Mouse (Mus musculus) hindbrain, embryonic 14.5 days (tissue): Measurements from ENCODE around the gene Nccrp1. TPM values are rescaled to one million over a fixed set of nuclear protein-coding genes. Genes with fewer than 3 reads are reported as not detected.
"Not testable (repeated sequence)": the region's sequence is repeated elsewhere in the genome, so short reads cannot be mapped to it uniquely, and the experiment has no call there.

Experiments used
- ATAC-seq: fragments of 200-750 bp; cut with Nextera tagmentation; 2 replicates; pipeline ENCODE4 v1.8.0; 2017; ENCODE audit warnings: moderate number of reproducible peaks, mild to moderate bottlenecking, moderate TSS enrichment, moderate library complexity; ENCODE audit not compliant: low FRiP score
- DNase-seq: peaks from one replicate; pipeline ENCODE4 v3.0.0-alpha.2; 2015; ENCODE audit warnings: low spot score
- H3K27ac ChIP-seq: fragments of 300-500 bp; sonication (generic); 2 replicates; pipeline ENCODE4 v1.5.1; 2014; ENCODE audit warnings: mild to moderate bottlenecking, moderate library complexity
- H3K27me3 ChIP-seq: fragments of 300-500 bp; sonication (generic); 2 replicates; pipeline ENCODE4 v1.6.1; 2014; ENCODE audit warnings: mild to moderate bottlenecking, low read length, mixed read lengths; ENCODE audit not compliant: control insufficient read depth, insufficient read depth
- H3K36me3 ChIP-seq: fragments of 300-500 bp; sonication (generic); replicated peaks from 2 replicates; pipeline ENCODE4 v1.6.1; 2014; ENCODE audit not compliant: control insufficient read depth, insufficient read depth
- H3K4me1 ChIP-seq: fragments of 300-500 bp; sonication (generic); replicated peaks from 2 replicates; pipeline ENCODE4 v1.6.1; 2014; ENCODE audit warnings: antibody characterized with exemption, low read length, mixed read lengths; ENCODE audit not compliant: control insufficient read depth, insufficient read depth
- H3K4me2 ChIP-seq: fragments of 300-500 bp; sonication (generic); replicated peaks from 2 replicates; pipeline ENCODE4 v1.6.1; 2014; ENCODE audit warnings: mild to moderate bottlenecking, moderate library complexity
- H3K4me3 ChIP-seq: fragments of 300-500 bp; sonication (generic); replicated peaks from 2 replicates; pipeline ENCODE4 v1.5.1; 2014; ENCODE audit warnings: mild to moderate bottlenecking, low read length
- H3K9ac ChIP-seq: fragments of 300-500 bp; sonication (generic); 2 replicates; pipeline ENCODE4 v1.6.1; 2014
- H3K9me3 ChIP-seq: fragments of 300-500 bp; sonication (generic); 2 replicates; pipeline ENCODE4 v1.6.1; 2016; ENCODE audit warnings: low read length; ENCODE audit not compliant: control insufficient read depth
- WGBS: fragments of 180-500 bp; shearing (Covaris S2); extraction: QIAGEN DNeasy Blood & Tissue Kit; methylation state at CpG from one replicate; pipeline ENCODE4 v1.1.7; 2014; 5-methylcytosine and 5-hydroxymethylcytosine counted together
- microRNA-seq: library from miRNA; unstranded; fragments of <30 nt; microRNA quantifications from one replicate; pipeline ENCODE4, GENCODE M21; 2016
- polyA plus RNA-seq: library from polyadenylated mRNA; unstranded; fragments of >200 nt; fragmentation: Nextera tagmentation; extraction: Ambion mirVana; gene quantifications from 2 replicates; pipeline ENCODE4 v1.2.1, GENCODE M21; 2014

Nccrp1 gene
- polyA plus RNA-seq, 1 experiment from 2014 or later: 0.12 TPM

- 63% methylated on average over 1 of the region's 2 CpGs for WGBS
- H3K9me3 ChIP-seq, H3K4me1 ChIP-seq, H3K36me3 ChIP-seq, ATAC-seq, H3K27ac ChIP-seq, H3K27me3 ChIP-seq, H3K9ac ChIP-seq, H3K4me3 ChIP-seq, H3K4me2 ChIP-seq, DNase-seq: not testable (repeated sequence)
Measured at GRCm38 (mm10) chr7:28509121-28509520, 37.9 kb downstream of the Nccrp1 start.

DNA sequence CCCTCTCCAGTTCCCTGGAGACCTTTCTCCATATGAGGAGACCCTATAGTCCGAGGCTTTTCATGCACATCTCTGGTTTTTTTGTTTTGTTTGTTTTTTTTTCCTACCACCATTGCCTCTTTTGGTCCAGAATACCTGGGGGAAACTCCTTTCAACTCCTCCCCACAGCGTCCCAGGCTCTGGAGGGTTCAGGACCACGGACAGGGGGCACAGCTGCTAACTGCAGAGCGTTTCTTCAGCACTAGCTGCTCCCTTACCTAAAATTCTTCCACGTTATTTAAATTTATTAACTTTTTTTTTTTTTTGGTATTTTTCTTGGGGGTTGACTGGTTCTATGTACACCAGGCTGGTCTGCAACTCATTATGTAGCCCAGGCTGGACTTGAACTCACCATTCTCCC lies 41.5 kb downstream of the Nccrp1 start:
- ATAC-seq: no peak
- H3K27me3 ChIP-seq: no peaks in the 10 kb centered on the region
- DNase-seq: no peak
- no peak overlapping the region for H3K4me3 ChIP-seq
- H3K27ac ChIP-seq: no peak overlapping the region
- 8% methylated on average over 5 of the region's 5 CpGs for WGBS
- no peak overlapping the region for H3K9ac ChIP-seq
- no peaks in the 10 kb centered on the region for H3K4me1 ChIP-seq
- no peak overlapping the region for H3K4me2 ChIP-seq
- 0 out of 2 replicates have a peak, but pooled peaks cover 6% of the 10 kb centered on the region for H3K9me3 ChIP-seq
- H3K36me3 ChIP-seq: no peaks in the 10 kb centered on the region

DNA sequence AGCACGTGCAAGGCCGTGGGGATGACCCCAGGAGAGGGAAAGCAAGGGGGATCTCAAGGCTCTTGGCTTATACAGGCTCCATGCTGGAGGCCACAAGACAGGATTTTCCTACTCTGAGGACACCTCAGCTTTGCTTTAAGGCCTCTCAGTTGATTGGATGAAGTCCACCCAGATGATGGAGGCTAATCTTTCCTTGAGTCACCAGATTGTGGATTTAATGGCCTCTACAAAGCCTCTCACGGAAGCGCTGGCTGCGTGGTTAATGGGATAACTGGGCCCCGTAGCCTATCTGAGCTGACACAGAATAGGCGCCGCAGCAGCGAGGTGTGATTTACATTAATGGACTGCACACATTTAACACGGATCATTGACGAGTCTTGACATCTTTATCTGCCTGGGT lies 51.6 kb downstream of the Nccrp1 start:
- ATAC-seq: no peak
- DNase-seq: peak; percentile 35

More for the DNA sequence above, 51.6 kb downstream of the Nccrp1 start:
- no peaks in the 10 kb centered on the region for H3K4me1 ChIP-seq
- no peak overlapping the region for H3K4me2 ChIP-seq
- H3K9ac ChIP-seq: peak overlapping the region; percentile 20; the same call in 1 of the 2 replicates
- no peaks in the 10 kb centered on the region for H3K9me3 ChIP-seq
- 64% methylated on average over 11 of the region's 11 CpGs for WGBS
- no peaks in the 10 kb centered on the region for H3K36me3 ChIP-seq
- no peaks in the 10 kb centered on the region for H3K27me3 ChIP-seq
- no peak overlapping the region for H3K4me3 ChIP-seq
- H3K27ac ChIP-seq: no peak overlapping the region

Small RNA genes within 50 kb of the gene (microRNA-seq; reads per million reads assigned to microRNA genes)
- 0.48 reads per million for gene Mir7049

Other genes starting within 250 kb of the Nccrp1 start
- 19.1 and 21.0 TPM in 2 replicates for gene Dll3, start 245.0 kb downstream of the Nccrp1 start, polyA plus RNA-seq
- gene Timm50, start 235.2 kb downstream of the Nccrp1 start, polyA plus RNA-seq: 125 and 137 TPM in 2 replicates
- 75.2 and 78.3 TPM in 2 replicates for gene Supt5, start 208.5 kb downstream of the Nccrp1 start, polyA plus RNA-seq
- 521 and 677 TPM in 2 replicates for gene Rps16, start 196.6 kb downstream of the Nccrp1 start, polyA plus RNA-seq
- 21.5 and 25.5 TPM in 2 replicates for gene Plekhg2, start 174.7 kb downstream of the Nccrp1 start, polyA plus RNA-seq
- 3.0 and 3.7 TPM in 2 replicates for gene Zfp36, start 167.0 kb downstream of the Nccrp1 start, polyA plus RNA-seq
- gene Med29, start 154.5 kb downstream of the Nccrp1 start, polyA plus RNA-seq: 39.2 and 44.5 TPM in 2 replicates
- gene Paf1, start 154.3 kb downstream of the Nccrp1 start, polyA plus RNA-seq: 73.9 and 74.3 TPM in 2 replicates
- gene Gmfg, start 109.8 kb downstream of the Nccrp1 start, polyA plus RNA-seq: 4.7 and 6.6 TPM in 2 replicates
- 25.5 and 28.7 TPM in 2 replicates for gene Lrfn1, start 95.3 kb downstream of the Nccrp1 start, polyA plus RNA-seq
- not detected in 2 replicates for gene Ifnl2, start 36.8 kb downstream of the Nccrp1 start, polyA plus RNA-seq
- gene Ifnl3, start 24.4 kb downstream of the Nccrp1 start, polyA plus RNA-seq: not detected in 2 replicates
- not detected in 2 replicates for gene Sycn, start 6.4 kb downstream of the Nccrp1 start, polyA plus RNA-seq
- gene Samd4b, start 50.9 kb upstream of the Nccrp1 start, polyA plus RNA-seq: 26.8 and 27.6 TPM in 2 replicates
- gene Pak4, start 50.9 kb upstream of the Nccrp1 start, polyA plus RNA-seq: 13.2 and 14.2 TPM in 2 replicates
- 0.33 and 0.51 TPM in 2 replicates for gene Acp7, start 84.1 kb upstream of the Nccrp1 start, polyA plus RNA-seq
- 8.5 and 11.5 TPM in 2 replicates for gene Fbxo27, start 145.6 kb upstream of the Nccrp1 start, polyA plus RNA-seq
- 2.3 TPM in 2 replicates for gene Fbxo17, start 169.6 kb upstream of the Nccrp1 start, polyA plus RNA-seq
- gene Mrps12, start 194.6 kb upstream of the Nccrp1 start, polyA plus RNA-seq: 113 and 118 TPM in 2 replicates
- gene Sars2, start 194.7 kb upstream of the Nccrp1 start, polyA plus RNA-seq: 16.6 and 18.2 TPM in 2 replicates
- gene Ccer2, start 208.9 kb upstream of the Nccrp1 start, polyA plus RNA-seq: 0.33 and 0.65 TPM in 2 replicates
- 106 and 113 TPM in 2 replicates for gene Sirt2, start 219.5 kb upstream of the Nccrp1 start, polyA plus RNA-seq
- 62.9 and 68.8 TPM in 2 replicates for gene Nfkbib, start 220.3 kb upstream of the Nccrp1 start, polyA plus RNA-seq
- 1.4 and 2.7 TPM in 2 replicates for gene Rinl, start 241.7 kb upstream of the Nccrp1 start, polyA plus RNA-seq